ENCODE assay signal across 10 mouse cellular contexts in genomic region chr11:96198642-96199041, GRCm38 (mm10). TPM values are rescaled to one million over a fixed set of nuclear protein-coding genes. Genes with fewer than 3 reads are reported as not detected.
DNase-seq lines count a peak whose midpoint lies in the region; ATAC-seq and TF ChIP-seq lines count a peak whose summit lies in the region.
"Had no signal": no experiment of that assay in that cellular context is flagged by ENCODE, and none has a peak within 500 bp of the region (broad histone marks: within the 10 kb centered on the region; RNA-seq: fewer than 3 reads in every experiment).

No protein-coding gene starts in this region.

- no peaks in the 10 kb centered on the region for H3K9me3 ChIP-seq in forebrain, postnatal 0 days (ENCODE audit: low read length)
- no peaks in the 10 kb centered on the region for H3K9me3 ChIP-seq in forebrain, embryonic 11.5 days (ENCODE audit: control insufficient read depth, low read length)
- no peaks in the 10 kb centered on the region for H3K9me3 ChIP-seq in liver, embryonic 14.5 days (ENCODE audit: control insufficient read depth, low read length)
- H3K9me3 ChIP-seq: lung, embryonic 15.5 days had no signal

- no peaks in the 10 kb centered on the region for H3K4me1 ChIP-seq in forebrain, postnatal 0 days (ENCODE audit: insufficient read depth)
- H3K4me1 ChIP-seq in forebrain, embryonic 11.5 days (replicated peaks; ENCODE audit: control insufficient read depth, insufficient read depth, low read length) = 0 out of 2 replicates have a peak, but pooled peaks cover 2% of the 10 kb centered on the region
- no peaks in the 10 kb centered on the region for H3K4me1 ChIP-seq in liver, embryonic 14.5 days (replicated peaks; ENCODE audit: control insufficient read depth in 2 of 2, insufficient read depth in 2 of 2, low read length in 1 of 2)

- H3K36me3 ChIP-seq in forebrain, postnatal 0 days (ENCODE audit: insufficient read depth) = no peaks in the 10 kb centered on the region
- H3K36me3 ChIP-seq in forebrain, embryonic 11.5 days (ENCODE audit: control insufficient read depth, insufficient read depth, low read length) = no peaks in the 10 kb centered on the region
- no peaks in the 10 kb centered on the region for H3K36me3 ChIP-seq in liver, embryonic 14.5 days (replicated peaks; ENCODE audit: control insufficient read depth, insufficient read depth, low read depth)
- H3K36me3 ChIP-seq: lung, embryonic 15.5 days had no signal

- DNase-seq in forebrain, postnatal 0 days = peak; percentile 72
- no peak for DNase-seq in forebrain, embryonic 11.5 days (ENCODE audit: low spot score)
- no peak for DNase-seq in liver, embryonic 14.5 days (ENCODE audit: low read depth in 3 of 3, low spot score in 3 of 3)
- DNase-seq in liver (no peak), ZHBTc4 (ENCODE audit: low read depth, low spot score) (peak; percentile 63), MN1 (ENCODE audit: low spot score) (no peak)
- peak; percentile 51 for DNase-seq in lung, postnatal 14 days

- WGBS in forebrain, postnatal 0 days = 4% methylated on average over 12 of the region's 12 CpGs
- 2% methylated on average over 12 of the region's 12 CpGs for WGBS in forebrain, embryonic 11.5 days
- 2% methylated on average over 12 of the region's 12 CpGs for WGBS in liver, embryonic 14.5 days (ENCODE audit: insufficient replicate concordance)

- no peak for TF ChIP-seq EP300 in liver, embryonic 14.5 days (IDR thresholded peaks at IDR 0.05; ENCODE audit: low read depth)

- peak; percentile 44 for TF ChIP-seq CTCF in forebrain, postnatal 0 days (IDR thresholded peaks at IDR 0.05; ENCODE audit: low read depth)
- 0 out of 2 replicates have a peak, but pooled peaks have one; percentile 17 for TF ChIP-seq CTCF in liver, embryonic 14.5 days (IDR thresholded peaks at IDR 0.05; ENCODE audit: low read depth)

- H3K27ac ChIP-seq in forebrain, postnatal 0 days (ENCODE audit: low read depth, low read length) = no peak overlapping the region
- H3K27ac ChIP-seq in forebrain, embryonic 11.5 days (ENCODE audit: low read depth, low read length) = no peak overlapping the region
- no peak overlapping the region for H3K27ac ChIP-seq in liver, embryonic 14.5 days
- H3K27ac ChIP-seq: lung, embryonic 15.5 days had no signal

- H3K4me3 ChIP-seq in forebrain, postnatal 0 days (ENCODE audit: low read depth, low read length) = no peak overlapping the region
- no peak overlapping the region for H3K4me3 ChIP-seq in forebrain, embryonic 11.5 days (ENCODE audit: low read depth, low read length)
- H3K4me3 ChIP-seq in liver, embryonic 14.5 days (ENCODE audit: insufficient read depth in 1 of 2, low read depth in 2 of 2, low read length in 2 of 2) = no peak overlapping the region
- H3K4me3 ChIP-seq: lung, embryonic 15.5 days had no signal

- no peak for ATAC-seq in forebrain, postnatal 0 days
- no peak for ATAC-seq in forebrain, embryonic 11.5 days (replicated peaks; ENCODE audit: low FRiP score)
- no peak for ATAC-seq in liver, embryonic 14.5 days (ENCODE audit: insufficient read depth)
- ATAC-seq in activated CD4-positive, CD25-positive, alpha-beta regulatory T cell, adult 4 months = no peak

- H3K27me3 ChIP-seq in forebrain, postnatal 0 days (ENCODE audit: insufficient read depth, low read length) = peaks cover 98% of the 10 kb centered on the region
- H3K27me3 ChIP-seq in forebrain, embryonic 11.5 days (ENCODE audit: control insufficient read depth, insufficient read depth, low read length) = peaks cover 100% of the 10 kb centered on the region
- H3K27me3 ChIP-seq in liver, embryonic 14.5 days (ENCODE audit: control insufficient read depth, insufficient read depth, low read length) = peaks cover 99% of the 10 kb centered on the region

- H3K4me2 ChIP-seq in forebrain, postnatal 0 days (ENCODE audit: low read depth) = no peak overlapping the region
- H3K4me2 ChIP-seq in forebrain, embryonic 11.5 days (ENCODE audit: low read depth, low read length, severe bottlenecking) = no peak overlapping the region
- H3K4me2 ChIP-seq in liver, embryonic 14.5 days (ENCODE audit: low read depth) = no peak overlapping the region
- H3K4me2 ChIP-seq: lung, embryonic 15.5 days had no signal

- no peak overlapping the region for H3K9ac ChIP-seq in forebrain, postnatal 0 days
- H3K9ac ChIP-seq in forebrain, embryonic 11.5 days (ENCODE audit: low read length) = no peak overlapping the region
- no peak overlapping the region for H3K9ac ChIP-seq in liver, embryonic 14.5 days (replicated peaks)
- H3K9ac ChIP-seq: lung, embryonic 15.5 days had no signal

RNA-seq across cellular contexts. Expression of gene Hoxb13, which starts 4.5 kb away (rescaled TPM):
- total RNA-seq in forebrain, postnatal 0 days (2014; rRNA removed) = not detected in 2 replicates
- not detected in 2 replicates for polyA plus RNA-seq in forebrain, postnatal 0 days (2015; fragmentation: Nextera tagmentation; extraction: Ambion mirVana)
- not detected in 2 replicates for polyA plus RNA-seq in forebrain, embryonic 11.5 days (2014; fragmentation: Nextera tagmentation; extraction: Ambion mirVana)
- 0.08 TPM in 1 of 2 replicates, not detected in the other for polyA plus RNA-seq in liver, embryonic 14.5 days (2012; rRNA removed)
- polyA plus RNA-seq in liver, embryonic 14.5 days (2014; fragmentation: Nextera tagmentation; extraction: Ambion mirVana) = not detected in 2 replicates
- not detected for polyA plus RNA-seq in activated CD4-positive, CD25-positive, alpha-beta regulatory T cell, adult 4 months (2017; shearing (Covaris generic))
- polyA plus RNA-seq: lung, embryonic 15.5 days; stomach, embryonic 14.5 days had no signal

Comparison
In these comparisons a context has a peak if more than half of its experiments do, and no peak if none do; other contexts are left out.
1. DNase-seq: peak in forebrain, postnatal 0 days (single experiment), ZHBTc4 (single experiment) and lung, postnatal 14 days (single experiment); none in forebrain, embryonic 11.5 days (single experiment), liver, embryonic 14.5 days (0 of 3), liver (single experiment) and MN1 (single experiment).